Mouse (Mus musculus): ENCODE results near the gene Klk1b24. TPM values are rescaled to one million over a fixed set of nuclear protein-coding genes. Genes with fewer than 3 reads are reported as not detected.
"Not testable (repeated sequence)": the region's sequence is repeated elsewhere in the genome, so short reads cannot be mapped to it uniquely, and the experiment has no call there.

Gene Klk1b24
- polyA plus RNA-seq (2012; rRNA removed) = not detected in 2 replicates

DNA sequence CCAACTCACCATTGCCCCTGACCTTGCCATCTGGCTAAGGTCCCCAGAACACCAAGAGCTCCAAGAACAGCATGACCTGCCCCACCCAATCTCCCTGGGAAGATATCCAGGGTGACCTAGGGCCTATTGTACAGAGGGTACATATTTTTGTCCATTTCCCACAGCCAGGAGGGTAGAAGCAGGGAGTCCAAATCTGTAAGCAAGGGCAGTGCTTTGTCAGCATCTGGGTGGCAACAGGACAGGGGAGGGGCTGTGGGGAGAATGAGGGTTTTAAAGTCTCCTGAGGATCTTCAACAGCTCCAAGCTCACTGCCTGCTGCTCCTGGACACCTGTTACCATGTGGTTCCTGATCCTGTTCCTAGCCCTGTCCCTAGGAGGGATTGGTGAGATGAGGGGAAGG lies at the start of gene Klk1b24:
TSS of gene Klk1b24 (plus strand) at position 301 of the 400 bp plus-strand sequence.
- DNase-seq; H3K4me3 ChIP-seq (replicated peaks; ENCODE audit: extremely low read depth, low read depth, low read length); H3K4me1 ChIP-seq (ENCODE audit: control insufficient read depth, insufficient read depth, low read length): not testable (repeated sequence)

DNA sequence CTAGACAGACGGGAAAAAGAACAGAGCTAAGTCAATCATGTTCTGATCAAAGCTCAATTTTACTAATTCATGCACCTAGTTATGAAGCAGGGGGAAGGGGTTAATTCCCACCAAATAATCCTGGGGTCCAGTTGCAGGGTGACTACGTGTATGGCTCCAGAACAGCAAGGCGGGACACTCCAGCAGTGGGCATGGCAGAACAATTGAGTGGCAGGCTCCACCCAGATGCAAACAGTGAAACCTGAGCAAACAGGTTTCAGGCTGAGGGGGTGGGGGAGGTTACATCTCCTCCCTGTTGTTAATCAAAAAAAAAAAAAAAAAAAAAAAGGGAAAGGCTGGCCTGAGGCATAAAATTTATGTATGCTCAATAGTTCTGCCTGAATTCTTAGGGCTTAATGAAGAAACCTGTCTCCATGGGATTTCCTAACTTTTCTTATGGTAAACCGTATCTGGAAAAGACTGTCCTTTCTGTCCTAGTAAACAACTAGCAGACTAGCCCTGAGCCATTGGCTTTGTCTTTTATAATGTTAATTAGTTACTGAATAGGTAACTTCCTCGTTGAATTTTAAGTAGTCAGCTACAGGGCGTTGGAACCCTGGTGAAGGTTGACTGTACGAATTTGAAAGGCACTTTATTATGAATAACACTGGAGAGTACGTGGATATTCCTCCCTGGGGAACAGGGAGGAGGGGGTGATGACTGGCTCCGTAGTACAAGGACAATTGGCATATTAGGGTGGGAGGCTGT lies 8.6 kb upstream of the Klk1b24 start:
- Histone ChIP-seq H3K4me1 (ENCODE audit: control insufficient read depth, insufficient read depth, low read length) (no peaks in the 10 kb centered on the region), H3K4me3 (replicated peaks; ENCODE audit: extremely low read depth, low read depth, low read length) (no peak overlapping the region)
- 66% methylated on average over 9 of the region's 9 CpGs for WGBS
- no peak for TF ChIP-seq POLR2A (IDR thresholded peaks at IDR 0.05; ENCODE audit: borderline replicate concordance, extremely low read depth, low read depth, low read length)
- no peak for TF ChIP-seq CTCF (IDR thresholded peaks at IDR 0.05; ENCODE audit: insufficient read depth, low read length)
- DNase-seq = no peak

DNA sequence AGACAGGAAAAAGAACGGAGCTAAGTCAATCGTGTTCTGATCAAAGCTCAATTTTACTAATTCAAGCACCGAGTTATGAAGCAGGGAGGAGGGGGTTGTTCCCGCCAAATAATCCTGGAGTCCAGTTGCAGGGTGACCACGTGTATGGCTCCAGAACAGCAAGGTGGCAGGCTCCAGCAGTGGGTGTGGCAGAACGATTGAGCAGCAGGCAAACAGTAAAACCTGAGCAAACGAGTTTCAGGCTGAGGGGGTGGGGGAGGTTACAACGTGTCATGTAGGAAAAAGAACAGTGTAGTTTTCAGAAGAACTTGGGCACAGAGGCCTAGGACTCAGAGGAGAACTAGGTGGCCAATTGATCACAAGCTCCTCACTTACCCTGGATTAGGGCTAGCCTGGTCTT lies 1.5 kb upstream of the Klk1b24 start:
- 49% methylated on average over 8 of the region's 8 CpGs for WGBS
- H3K4me3 ChIP-seq (replicated peaks; ENCODE audit: extremely low read depth, low read depth, low read length); DNase-seq; H3K4me1 ChIP-seq (ENCODE audit: control insufficient read depth, insufficient read depth, low read length): not testable (repeated sequence)

DNA sequence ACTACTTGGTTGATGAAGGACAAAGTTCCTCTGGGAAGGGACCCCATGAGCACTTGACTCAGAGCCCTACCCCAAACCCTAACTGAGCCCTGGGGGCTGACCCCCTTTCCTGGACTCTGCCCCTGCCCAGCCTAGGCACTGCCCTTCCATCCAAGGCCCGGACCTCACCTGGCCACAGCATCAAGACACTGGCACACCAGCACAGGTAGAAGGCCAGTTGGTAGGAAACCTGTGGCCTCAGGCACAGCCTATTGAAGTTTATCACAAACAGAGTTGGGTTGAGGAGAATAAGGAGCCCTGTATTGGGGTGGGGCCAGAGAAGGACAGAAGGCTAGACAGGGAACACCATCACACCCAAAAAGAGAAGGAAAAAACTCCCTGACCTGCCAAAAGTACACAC lies 5.4 kb downstream of the Klk1b24 start:
- not testable (repeated sequence) for DNase-seq; H3K4me1 ChIP-seq (ENCODE audit: control insufficient read depth, insufficient read depth, low read length); H3K4me3 ChIP-seq (replicated peaks; ENCODE audit: extremely low read depth, low read depth, low read length)
- WGBS = 79% methylated on average over 1 of the region's 1 CpGs

DNA sequence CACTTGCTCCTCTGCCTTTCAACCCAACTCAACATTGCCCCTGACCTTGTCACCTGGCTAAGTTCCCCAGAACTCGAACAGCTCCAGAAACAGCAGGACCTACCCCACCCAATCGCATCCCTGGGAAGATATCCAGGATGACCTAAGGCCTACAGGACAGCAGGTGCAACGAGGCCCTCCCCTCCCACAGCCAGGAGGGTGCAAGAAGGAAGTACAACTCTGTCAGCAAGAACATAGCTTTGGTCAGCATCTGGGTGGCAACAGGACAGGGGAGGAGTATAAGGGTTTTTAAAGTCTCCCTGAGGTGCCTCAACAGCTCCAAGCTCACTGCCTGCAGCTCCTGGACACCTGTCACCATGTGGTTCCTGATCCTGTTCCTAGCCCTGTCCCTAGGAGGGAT lies 9.9 kb downstream of the Klk1b24 start, which contains the start of gene Klk1b3:
TSS of gene Klk1b3 (plus strand) at position 301 of the 400 bp plus-strand sequence.
- DNase-seq = no peak
- 46% methylated on average over 3 of the region's 3 CpGs for WGBS
- TF ChIP-seq POLR2A (IDR thresholded peaks at IDR 0.05; ENCODE audit: borderline replicate concordance, extremely low read depth, low read depth, low read length) (no peak), CTCF (IDR thresholded peaks at IDR 0.05; ENCODE audit: insufficient read depth, low read length) (no peak)
- Histone ChIP-seq H3K4me3 (replicated peaks; ENCODE audit: extremely low read depth, low read depth, low read length) (no peak within 1 kb of the TSS), H3K4me1 (ENCODE audit: control insufficient read depth, insufficient read depth, low read length) (no peaks in the 10 kb centered on the region)

DNA sequence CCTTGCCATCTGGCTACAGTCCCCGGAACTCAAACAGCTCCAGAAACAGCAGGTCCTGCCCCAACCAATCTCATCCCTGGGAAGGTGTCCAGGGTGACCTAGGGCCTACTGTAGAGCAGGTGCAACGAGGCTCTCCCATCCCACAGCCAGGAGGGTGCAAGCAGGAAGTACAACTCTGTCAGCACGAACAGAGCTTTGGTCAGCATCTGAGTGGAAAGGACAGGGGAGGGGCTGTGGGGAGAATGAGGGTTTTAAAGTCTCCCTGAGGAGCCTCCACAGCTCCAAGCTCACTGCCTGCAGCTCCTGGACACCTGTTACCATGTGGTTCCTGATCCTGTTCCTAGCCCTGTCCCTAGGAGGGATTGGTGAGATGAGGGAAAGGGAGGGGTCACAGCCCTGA lies 19.1 kb downstream of the Klk1b24 start, which contains the start of gene Klk1b4:
TSS of gene Klk1b4 (plus strand) at position 301 of the 400 bp plus-strand sequence.
- not testable (repeated sequence) for H3K4me3 ChIP-seq (replicated peaks; ENCODE audit: extremely low read depth, low read depth, low read length); DNase-seq; H3K4me1 ChIP-seq (ENCODE audit: control insufficient read depth, insufficient read depth, low read length)
- WGBS = 34% methylated on average over 3 of the region's 3 CpGs

DNA sequence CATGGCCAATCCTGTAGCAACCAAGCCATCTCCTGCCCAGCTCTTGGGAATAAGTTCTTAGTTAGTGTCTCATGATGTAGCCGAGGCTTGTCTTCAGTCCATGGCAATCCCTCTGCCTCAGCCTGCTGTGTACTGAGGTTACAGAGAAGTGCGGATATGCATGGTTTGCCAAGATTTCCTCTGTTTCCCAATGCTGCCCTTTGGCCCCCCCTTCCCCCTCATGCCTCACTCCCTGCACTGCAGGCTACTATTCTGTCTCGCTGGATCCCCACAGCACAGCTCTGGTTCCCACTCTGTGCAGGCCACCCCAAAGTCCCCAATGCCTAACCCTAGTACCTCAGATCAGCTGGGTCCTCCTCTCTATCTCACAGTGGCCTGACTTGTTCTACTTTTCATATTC lies 20.3 kb downstream of the Klk1b24 start:
- Histone ChIP-seq H3K4me1 (ENCODE audit: control insufficient read depth, insufficient read depth, low read length) (no peaks in the 10 kb centered on the region), H3K4me3 (replicated peaks; ENCODE audit: extremely low read depth, low read depth, low read length) (no peak overlapping the region)
- 71% methylated on average over 3 of the region's 3 CpGs for WGBS
- DNase-seq = no peak
- TF ChIP-seq POLR2A (IDR thresholded peaks at IDR 0.05; ENCODE audit: borderline replicate concordance, extremely low read depth, low read depth, low read length) (no peak), CTCF (IDR thresholded peaks at IDR 0.05; ENCODE audit: insufficient read depth, low read length) (no peak)

DNA sequence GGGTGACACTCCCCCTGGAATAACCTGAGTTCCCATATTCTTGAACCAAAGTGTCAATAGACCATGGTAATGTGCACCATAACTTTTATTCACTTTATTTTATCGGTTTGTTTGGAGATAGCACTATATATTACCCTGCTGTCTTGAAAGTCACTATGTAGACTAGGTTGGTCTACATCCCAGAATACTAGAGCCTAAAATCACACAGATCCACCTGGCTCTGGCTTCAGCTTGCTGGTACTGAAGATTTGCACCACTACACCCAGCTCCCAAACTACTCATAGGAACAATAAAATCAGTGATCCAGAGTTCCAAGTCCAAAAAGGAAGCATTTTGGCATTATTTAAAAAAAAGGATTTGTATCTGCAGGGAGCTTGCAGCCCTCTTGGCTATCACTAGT lies 27.6 kb downstream of the Klk1b24 start, which contains the start of gene Klk1b5:
TSS of gene Klk1b5 (plus strand) at position 301 of the 400 bp plus-strand sequence.
- 76% methylated on average over 1 of the region's 1 CpGs for WGBS
- no peaks in the 10 kb centered on the region for H3K4me1 ChIP-seq (ENCODE audit: control insufficient read depth, insufficient read depth, low read length)
- H3K4me3 ChIP-seq (replicated peaks; ENCODE audit: extremely low read depth, low read depth, low read length) = no peak within 1 kb of the TSS
- no peak for TF ChIP-seq CTCF (IDR thresholded peaks at IDR 0.05; ENCODE audit: insufficient read depth, low read length)
- no peak for DNase-seq

DNA sequence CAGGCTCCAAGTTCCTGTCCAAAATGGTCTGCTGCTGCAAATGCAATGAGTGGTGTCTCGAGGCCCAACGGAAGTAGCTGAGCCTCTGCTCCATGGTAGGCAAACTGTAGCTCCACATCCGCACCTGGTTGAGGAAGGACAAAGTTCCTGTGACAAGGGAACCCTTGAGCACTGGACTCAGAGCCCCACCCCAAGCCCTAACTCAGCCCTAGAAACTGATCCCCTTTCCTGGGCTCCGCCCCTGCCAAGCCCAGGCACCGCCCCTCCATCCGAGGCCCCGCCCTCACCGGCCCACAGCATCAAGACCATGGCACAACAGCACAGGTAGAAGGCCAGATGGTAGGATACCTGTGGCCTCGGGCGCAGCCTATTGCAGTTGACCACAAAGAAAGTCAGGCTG lies 33.6 kb downstream of the Klk1b24 start:
- H3K4me3 ChIP-seq (replicated peaks; ENCODE audit: extremely low read depth, low read depth, low read length); H3K4me1 ChIP-seq (ENCODE audit: control insufficient read depth, insufficient read depth, low read length); DNase-seq: not testable (repeated sequence)
- 71% methylated on average over 9 of the region's 10 CpGs for WGBS

DNA sequence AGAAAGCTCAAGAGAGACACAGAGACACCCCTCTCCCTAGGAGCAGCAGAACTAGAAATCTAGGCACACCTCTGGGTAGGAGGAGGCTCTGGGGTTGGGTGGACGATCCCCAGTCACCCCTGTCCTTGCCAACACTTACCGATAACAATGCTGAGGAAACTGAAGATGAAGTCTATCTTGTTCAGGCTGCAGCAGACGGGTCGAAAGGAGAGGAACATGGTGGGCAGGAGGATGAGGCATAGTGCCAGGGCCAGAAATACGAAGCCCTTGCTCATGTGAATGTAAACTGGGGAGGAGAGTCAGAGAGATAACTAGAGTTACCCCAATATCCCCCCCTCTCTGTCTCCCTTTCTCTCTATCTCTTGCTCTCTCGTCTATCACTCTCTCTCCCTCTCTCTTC lies 34.3 kb downstream of the Klk1b24 start:
- H3K4me3 ChIP-seq (replicated peaks; ENCODE audit: extremely low read depth, low read depth, low read length); DNase-seq; H3K4me1 ChIP-seq (ENCODE audit: control insufficient read depth, insufficient read depth, low read length): not testable (repeated sequence)
- WGBS = 66% methylated on average over 6 of the region's 6 CpGs

DNA sequence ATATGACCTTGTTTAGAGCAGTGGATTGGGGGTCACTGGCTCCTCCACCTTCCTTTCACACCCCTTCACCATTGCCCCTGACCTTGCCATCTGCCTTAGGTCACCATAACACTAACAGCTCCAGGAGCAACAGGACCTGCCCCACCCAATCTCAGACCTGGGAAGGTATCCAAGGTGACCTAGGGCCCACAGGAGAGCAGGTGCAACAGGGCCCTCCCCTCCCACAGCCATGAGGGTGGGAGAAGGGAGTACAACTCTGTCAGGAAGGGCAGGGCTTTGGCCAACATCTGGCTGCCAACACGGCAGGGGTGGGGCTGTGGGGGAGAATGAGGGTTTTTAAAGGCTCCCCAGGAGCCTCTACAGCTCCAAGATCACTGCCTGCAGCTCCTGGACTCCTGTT lies 37.0 kb downstream of the Klk1b24 start, which contains the start of gene Klk1:
TSS of gene Klk1 (plus strand) at position 285 of the 400 bp plus-strand sequence.
- WGBS = 35% methylated on average over 1 of the region's 1 CpGs
- TF ChIP-seq POLR2A (IDR thresholded peaks at IDR 0.05; ENCODE audit: borderline replicate concordance, extremely low read depth, low read depth, low read length) = no peak
- no peak for TF ChIP-seq CTCF (IDR thresholded peaks at IDR 0.05; ENCODE audit: insufficient read depth, low read length)
- no peak for DNase-seq
- H3K4me3 ChIP-seq (replicated peaks; ENCODE audit: extremely low read depth, low read depth, low read length) = no peak within 1 kb of the TSS
- H3K4me1 ChIP-seq (ENCODE audit: control insufficient read depth, insufficient read depth, low read length) = no peaks in the 10 kb centered on the region
